Mouse (Mus musculus) bone marrow, adult 2 months (tissue): ENCODE measurements around the gene Ccnt1.

Experiments
- CTCF ChIP-seq: fragments of 200-500 bp; IDR thresholded peaks from 2 replicates; pipeline ENCODE4 v1.5.1; 2011; ENCODE audit warnings: low read length, control low read depth; ENCODE audit not compliant: control insufficient read depth, insufficient read depth
- POLR2A ChIP-seq: fragments of 200-500 bp; IDR thresholded peaks from 2 replicates; pipeline ENCODE4 v1.6.1; 2011; ENCODE audit warnings: low read depth, mild to moderate bottlenecking, control low read depth, low read length, borderline replicate concordance; ENCODE audit not compliant: control insufficient read depth

DNA sequence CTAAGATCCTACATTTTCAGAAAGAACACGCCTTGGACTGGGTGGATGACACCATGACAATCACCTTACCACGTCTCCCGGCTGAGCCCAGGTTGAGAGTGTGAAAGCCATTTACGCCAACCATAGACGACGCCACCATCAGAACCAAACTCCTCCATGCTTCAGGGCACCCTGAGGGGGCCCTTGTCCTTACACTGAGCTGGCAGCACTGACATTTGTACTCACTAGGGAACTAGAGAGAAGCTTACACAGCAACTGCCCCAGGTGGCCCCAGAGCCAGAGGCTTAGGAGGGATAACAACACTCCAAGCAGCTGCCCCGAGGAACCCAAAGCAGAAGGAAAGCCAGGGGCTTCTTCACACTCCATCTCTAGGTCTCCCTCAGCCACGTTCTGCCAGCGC lies 36.0 kb upstream of the Ccnt1 start:
- TF ChIP-seq CTCF (no peak), POLR2A (no peak)
